Mouse (Mus musculus): Measurements from ENCODE around the gene Spop. TPM values are rescaled to one million over a fixed set of nuclear protein-coding genes. Genes with fewer than 3 reads are reported as not detected.
A peak's percentile ranks its signal among the peaks of the same experiment; 100 is the strongest.

The Spop gene
- 124 and 144 TPM in 2 replicates for polyA plus RNA-seq (2012; rRNA removed)

DNA sequence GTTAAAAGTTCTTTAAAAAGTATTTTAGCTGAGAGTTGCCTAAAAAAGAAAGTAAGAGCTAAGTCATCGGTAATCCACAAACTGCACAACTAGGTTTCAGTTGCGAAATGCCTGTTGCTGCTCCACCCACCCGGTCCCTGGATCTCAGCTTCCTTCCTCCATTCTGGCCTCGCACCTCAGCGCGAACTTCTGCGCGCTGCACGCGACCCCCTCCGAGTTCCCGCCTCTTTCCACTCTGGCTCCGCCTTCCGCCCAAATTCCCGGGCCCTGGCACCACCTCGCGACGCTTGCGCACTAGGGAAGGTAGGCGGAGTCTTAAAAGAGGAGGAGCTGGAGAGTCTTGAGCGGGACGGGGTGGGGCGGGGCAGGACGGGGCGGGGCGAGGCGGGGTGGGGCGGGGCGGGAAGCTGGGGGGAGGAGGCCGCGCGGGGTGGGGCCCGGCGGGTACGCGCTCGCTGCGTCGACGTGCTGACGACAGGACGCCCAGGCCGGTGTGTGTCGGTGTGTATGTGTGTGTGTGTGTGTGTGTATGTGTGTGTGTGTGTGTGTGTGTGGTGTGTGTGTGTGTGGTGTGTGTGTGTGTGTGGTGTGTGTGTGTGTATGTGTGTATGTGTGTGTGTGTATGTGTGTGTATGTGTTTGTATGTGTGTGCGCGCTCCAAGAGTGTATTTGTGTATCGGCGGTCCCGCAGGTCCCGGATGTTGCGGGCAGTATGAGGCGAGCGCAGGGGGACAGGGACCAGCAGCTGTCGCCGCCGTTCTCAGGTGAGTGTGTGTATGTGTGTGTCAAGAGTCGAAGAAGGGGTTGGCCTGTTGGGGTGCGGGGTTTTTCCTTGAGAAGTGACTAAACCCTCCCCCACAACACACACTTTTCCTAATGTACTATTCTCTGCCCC lies at the start of gene Spop:
Spop (plus strand) TSS at position 440 of the 895 bp plus-strand sequence.
- DNase-seq (ENCODE audit: extremely low spot score in 1 of 2, low spot score in 1 of 2) = peak; percentile 61 to 87

DNA sequence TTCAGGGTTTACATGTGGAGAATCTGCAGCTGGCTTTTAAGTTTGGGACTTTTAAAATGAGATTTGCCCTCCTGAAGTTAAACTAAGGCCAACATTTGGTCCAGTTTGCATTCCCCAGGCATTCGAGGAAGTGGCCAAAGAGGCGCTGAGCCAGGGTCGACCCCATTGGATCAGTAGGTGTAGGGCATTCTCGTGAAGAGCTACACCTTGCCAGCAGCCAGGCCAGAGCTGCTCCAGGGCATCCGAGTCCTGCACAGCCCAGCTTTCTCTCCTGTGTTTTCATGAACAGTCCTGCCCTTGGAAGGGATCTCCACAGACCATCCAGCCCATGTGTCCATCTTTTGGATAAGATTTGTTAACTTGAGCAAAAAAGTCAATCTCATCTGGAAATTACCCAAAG lies 49.5 kb upstream of the Spop start:
- no peak for DNase-seq (ENCODE audit: extremely low spot score in 1 of 2, low spot score in 1 of 2)

DNA sequence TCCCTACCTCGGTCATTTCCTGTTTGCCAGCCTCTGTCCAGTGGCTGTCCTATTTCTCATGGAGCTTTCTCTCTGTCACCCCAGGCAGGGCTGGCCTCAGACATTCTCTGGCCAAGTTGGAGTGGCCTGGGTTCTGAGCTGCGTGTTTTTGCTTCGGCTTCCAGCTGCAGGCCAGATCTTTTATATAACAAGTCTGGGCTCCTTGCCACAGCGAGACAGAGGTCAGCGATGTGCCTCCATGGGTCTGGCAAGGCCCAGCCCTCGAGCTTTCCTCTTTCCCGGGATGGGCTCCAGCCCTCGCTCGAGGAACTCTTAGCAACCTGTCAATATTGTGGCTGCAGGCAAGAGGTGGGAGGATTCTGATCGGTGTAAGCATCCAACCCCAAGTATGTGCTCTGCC lies 48.3 kb upstream of the Spop start:
- peak; percentile 47 to 72 for DNase-seq (ENCODE audit: extremely low spot score in 1 of 2, low spot score in 1 of 2)

DNA sequence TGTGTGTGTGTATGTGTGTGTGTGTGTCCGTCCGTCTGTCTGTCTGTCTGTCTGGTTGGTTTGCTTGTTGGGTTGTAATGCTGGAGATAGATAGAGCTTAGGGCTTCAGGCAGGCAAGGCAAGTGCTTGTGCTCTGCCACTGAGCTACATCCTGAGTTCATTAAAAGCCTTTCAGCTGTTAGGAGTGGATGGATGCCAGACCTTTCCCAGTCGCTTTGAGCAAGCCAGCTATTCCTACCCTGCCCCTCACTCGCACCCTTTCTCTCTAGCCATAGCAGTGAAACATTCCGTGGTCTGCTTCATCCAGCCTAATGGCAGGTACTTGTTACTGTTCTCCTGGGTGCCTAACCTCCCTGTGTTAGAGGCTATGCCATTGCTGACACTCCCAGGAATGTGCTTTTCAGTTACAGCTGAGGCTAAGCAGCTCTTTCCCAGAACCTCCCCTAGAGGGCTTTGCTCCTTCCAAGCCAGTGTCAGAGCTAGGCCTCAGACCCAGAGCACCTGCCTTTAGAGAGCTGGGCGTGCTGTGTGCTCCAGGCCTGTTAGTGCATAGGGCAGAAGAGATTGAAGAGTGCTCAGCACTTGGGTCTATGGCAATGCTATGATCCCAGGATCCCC lies 47.5 kb upstream of the Spop start:
- DNase-seq (ENCODE audit: extremely low spot score in 1 of 2, low spot score in 1 of 2) = no peak

DNA sequence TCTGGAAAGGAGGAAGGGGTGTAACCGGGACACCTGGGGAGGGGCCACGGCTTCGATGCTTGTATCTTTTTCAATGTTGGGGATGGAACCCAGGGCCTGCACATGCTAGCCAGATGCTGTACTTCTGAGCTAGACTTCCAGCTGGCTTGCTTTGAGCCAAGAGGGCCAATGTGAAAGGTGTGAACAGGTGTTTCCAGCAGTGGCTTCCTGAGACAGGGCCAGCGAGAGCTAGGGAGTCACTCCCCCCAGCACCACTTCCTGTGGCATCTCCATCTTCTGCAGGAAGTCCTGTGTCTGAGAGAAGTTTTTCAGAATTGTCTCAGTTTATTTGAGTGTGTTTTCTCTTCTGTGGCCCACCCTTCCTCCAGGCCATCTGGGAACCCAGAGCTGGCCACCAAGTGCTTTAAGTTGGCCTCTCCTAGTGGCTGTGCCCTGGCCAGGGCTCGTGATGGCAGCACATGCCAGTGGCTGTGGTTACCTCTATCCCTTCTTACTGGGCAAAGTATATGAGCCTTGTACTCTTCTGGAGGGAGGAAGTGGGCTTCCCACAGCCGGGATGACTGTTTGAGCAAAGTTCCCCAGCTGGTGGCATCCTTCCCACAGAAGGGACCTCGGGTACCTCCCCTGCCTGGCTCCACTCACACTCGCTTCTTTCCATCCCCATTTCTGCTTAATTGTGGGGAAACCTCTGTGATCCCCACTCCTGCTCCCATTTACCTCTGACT lies 46.7 kb upstream of the Spop start:
- DNase-seq (ENCODE audit: extremely low spot score in 1 of 2, low spot score in 1 of 2) = no peak

DNA sequence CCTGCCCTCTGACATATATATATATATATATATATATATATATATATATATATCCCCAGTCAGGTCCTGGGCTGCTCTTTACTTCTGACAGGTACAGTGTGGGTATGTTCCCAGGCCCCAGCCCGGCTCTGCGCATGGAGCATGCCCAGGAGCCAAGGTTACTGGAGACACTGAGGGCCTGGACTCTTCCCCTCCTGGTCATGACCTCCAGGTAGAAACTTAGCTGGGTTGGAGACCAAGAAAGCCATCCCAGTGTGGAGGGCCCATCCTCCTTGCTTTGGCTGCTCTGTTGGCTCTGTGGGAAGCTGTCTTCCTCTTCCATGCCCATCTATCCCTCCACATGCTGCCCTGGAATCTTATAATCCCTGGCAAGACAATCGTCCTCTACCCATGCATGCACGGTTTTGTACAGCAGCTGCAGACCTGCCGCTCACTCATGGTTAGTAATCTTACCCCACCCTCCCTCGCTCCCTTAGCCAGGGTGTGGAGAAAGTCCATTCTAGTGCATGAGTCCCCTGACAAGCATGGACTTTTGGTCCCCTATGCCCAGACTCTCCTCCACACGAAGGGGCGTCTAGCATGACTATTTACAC lies 45.6 kb upstream of the Spop start:
- DNase-seq (ENCODE audit: extremely low spot score in 1 of 2, low spot score in 1 of 2) = no peak

DNA sequence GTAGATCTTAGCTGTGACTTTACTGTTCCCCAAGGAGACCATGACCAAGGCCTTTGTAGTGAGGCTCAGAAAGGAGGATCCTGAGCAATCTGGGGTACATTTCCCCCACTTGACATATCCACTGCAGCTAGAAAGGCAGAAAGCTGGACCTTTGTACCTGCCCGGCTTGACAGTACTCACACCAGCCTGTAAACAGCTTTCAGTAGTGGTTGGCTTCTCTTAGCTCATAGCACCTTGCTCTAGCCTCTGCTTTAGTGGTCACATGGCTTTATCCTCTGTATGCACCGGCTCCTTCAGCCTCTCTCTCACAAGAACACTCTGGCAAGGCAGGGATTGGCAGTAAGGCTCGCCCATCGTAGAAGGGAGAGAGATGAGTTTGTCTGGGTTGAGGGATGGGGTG lies 45.0 kb upstream of the Spop start:
- DNase-seq (ENCODE audit: extremely low spot score in 1 of 2, low spot score in 1 of 2) = no peak

DNA sequence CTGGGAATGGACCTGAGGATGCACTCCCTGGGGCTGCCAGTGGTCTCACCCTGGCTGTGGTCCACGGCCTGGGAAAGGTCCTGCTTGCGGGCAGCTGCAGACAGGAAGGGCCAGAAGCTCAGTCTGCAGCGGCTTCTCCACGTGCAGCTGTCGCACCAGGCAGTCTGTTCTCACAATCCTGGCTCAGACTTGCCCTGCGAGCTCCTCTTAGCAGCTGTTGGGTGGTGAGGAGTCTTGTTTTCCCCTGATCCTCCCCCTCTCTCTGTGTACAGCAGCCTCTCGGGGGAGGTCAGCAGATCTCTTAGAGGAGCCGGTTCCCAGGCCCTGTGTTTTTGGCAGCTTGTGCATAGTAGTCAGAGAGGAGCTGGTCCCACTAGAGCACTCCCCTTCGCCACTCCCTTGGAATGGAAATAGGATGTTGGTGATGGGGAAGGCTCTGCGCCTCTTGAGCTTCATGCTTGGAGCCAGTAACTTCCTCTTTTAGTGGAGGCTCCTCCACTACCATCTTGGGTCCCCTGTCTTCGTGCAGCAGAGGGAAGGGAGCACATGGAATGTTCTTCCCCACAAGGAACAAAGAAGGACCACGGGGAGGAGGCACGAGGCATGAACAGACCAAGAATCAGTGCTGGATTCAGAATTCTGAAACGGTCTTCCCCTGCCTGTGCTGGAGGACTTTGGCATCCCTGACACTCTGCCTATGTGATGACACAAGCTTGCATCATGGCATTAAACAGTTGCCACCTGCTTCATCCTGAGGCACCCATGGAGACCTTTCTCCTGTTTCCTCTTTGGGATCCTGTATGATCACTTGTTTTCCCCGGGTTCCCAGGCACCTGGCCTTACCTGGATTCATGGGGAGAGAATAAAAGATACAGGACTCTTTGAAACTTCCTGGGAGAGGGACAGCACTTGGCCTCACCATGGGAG lies 43.7 kb upstream of the Spop start:
- DNase-seq (ENCODE audit: extremely low spot score in 1 of 2, low spot score in 1 of 2) = no peak

DNA sequence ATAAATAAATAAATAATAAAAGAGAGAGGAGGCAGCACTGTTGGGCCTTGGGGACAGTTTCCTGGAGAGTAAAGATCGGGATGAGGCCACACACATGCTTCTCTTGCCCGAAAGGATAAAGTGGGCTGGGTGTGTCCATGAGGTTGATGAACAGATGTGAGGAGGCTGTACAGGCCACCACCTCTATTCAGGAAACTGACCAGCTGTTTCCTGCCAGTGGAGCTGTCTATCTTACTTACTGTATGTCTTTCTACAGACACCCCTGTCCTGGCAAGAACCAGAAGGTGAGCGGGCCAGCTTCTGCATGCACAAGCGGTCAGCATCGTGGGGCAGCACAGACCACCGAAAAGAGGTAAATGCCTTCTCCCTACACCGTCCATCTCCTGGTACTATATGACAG lies 42.7 kb upstream of the Spop start:
- no peak for DNase-seq (ENCODE audit: extremely low spot score in 1 of 2, low spot score in 1 of 2)

DNA sequence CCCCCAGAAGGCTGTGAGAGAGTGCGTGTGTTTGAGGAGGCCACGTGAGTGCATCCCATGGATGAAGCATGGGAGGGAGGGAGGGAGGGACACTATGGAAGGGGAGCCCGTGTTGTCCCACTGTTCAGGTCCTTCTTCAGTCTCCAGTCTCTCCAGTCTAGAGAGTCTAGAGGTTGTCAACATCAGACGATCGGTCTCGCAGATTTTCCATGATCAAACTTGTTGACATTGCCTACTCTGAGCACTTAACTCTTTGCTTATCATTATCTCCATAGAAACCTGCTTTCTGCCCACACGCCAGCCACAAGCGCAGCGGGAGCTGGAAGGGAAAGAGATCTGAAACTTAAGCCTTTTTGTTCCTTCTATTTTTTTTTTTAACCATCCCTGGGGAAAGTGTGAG lies 35.0 kb upstream of the Spop start:
- no peak for DNase-seq (ENCODE audit: extremely low spot score in 1 of 2, low spot score in 1 of 2)

DNA sequence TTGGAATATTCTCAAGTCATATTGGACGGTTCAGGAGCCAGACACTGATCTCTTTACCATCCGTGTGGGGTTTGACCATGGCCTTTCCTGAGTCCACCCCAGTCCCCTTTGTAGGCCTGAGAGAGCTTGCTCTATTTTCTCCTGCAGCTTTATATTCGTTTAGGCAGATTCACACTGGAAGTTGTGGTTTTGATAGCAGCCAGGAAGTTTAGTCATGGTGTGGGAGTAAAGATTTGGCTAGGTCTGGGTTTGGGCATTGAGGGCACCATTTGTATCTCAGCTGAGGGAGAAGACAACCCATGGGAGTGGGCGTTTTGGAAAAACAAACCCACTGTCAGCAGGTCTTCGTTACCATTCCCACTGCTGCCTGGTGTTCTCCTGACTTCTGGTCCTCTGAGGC lies 34.3 kb upstream of the Spop start:
- DNase-seq (ENCODE audit: extremely low spot score in 1 of 2, low spot score in 1 of 2) = no peak

DNA sequence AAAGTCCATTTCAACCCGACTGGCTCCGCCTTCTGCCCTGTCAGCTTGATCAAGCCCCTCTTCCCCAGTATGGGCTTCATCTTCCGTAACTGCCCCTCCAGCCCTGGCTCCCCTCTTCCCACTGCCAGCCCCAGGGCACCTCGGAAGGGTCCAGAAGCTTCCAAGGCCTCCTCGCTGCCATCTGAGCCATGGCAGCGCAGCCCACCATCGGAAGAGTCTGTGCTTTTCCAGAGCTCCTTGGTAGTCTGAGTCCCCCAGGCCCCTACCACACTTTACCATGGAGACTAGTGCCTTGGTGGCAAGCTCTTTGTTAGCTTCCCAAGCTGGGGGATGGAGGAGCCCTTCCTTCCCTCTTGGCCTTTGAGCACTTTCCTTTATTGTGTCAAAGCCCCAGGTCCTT lies 33.2 kb upstream of the Spop start:
- DNase-seq (ENCODE audit: extremely low spot score in 1 of 2, low spot score in 1 of 2) = no peak

DNA sequence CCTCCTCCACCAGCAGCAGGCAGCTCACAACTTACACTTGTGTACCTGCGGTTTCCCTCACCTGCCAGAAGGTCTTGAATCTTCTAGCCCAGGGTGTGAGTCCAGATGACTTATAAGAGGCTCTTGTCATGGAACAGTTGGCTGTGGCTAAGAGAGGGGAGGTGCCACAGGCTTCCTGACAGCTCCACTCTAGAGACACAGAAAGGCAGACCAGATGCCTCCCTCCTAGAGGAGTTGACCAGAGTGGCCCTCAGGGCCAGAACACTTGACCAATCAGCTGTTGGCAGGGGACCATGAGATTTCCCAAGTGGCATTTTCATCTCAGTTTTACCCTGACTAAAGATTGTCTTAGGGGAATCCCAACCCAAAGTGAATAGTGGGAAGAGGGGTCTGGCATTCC lies 32.7 kb upstream of the Spop start:
- DNase-seq (ENCODE audit: extremely low spot score in 1 of 2, low spot score in 1 of 2) = no peak

DNA sequence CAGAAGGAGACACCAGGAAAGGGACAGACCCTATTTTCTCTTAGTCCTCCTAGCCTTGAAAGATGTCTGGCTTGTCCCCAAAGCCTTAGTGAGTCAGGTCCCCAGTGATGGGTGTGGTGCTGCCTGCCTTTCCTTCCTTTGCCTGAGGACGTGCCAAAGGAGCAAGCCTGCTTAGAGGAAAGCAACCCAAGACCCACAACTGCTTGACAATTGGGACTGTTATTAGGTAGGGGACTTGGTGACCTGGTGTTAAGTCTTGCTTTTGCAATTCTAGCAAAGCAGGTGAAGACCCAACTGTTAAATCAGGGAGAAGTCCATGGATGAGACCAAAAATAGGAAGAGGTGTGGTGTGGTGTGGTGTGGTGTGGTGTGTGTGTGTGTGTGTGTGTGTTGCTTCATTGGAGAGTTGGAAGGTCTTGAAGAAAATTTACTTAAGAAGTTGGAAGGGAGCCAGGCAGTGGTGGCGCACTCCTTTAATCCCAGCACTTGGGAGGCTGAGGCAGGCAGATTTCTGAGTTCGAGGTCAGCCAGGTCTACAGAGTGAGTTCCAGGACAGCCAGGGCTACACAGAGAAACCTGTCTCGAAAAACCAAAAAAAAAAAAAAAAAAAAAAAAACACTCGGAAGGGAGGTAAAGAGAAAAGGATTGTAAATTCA lies 30.4 kb upstream of the Spop start:
- DNase-seq (ENCODE audit: extremely low spot score in 1 of 2, low spot score in 1 of 2) = no peak

DNA sequence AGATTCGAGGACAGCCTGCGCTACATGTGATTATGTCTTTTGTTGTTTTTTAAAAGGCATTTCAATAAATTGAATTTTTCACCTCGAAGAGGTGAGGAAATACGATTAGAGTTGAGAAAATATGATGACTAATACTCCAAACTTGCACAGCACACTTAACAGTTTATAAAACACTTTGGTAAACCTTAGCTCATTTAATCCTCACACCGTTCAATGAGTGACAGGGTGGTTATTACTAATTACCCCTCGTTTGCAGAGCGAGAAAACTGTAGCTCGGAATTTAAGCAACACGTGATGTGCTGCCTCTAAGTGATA lies 29.9 kb upstream of the Spop start:
- no peak for DNase-seq (ENCODE audit: extremely low spot score in 1 of 2, low spot score in 1 of 2)

DNA sequence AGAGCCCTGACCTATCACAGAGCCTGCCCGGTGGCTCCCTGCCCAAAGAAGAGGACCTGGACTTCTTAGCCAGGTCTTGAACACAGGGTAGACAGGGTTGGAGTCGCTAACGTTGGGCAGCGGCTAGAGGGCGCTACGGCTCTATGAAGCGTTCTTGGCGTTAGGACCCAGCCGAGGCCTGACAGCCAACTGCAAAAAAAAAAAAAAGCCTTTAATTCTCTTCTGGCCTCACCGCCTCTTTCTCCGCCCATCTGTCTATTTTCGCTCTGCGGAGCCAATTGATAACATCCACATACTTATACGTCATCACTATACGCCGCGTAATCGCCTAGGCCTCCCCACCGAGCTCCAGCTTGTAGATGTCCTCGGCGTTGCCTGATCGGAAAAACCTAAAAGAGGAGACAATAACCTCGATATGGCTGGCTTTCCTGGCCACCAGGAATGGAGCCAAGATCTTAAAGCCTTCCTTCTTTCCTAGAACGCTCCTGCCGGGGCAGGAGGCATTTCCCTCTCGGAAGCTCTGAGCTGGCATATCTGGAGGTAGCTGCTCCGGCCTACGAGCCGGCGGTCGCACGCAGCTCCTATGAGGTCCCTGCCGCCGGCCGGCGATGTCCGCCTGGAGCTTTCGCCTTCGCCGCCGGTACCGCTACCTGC lies 29.4 kb upstream of the Spop start, which contains the start of gene Slc35b1:
Slc35b1 (plus strand) TSS at position 374 of the 654 bp plus-strand sequence.
- peak; percentile 98 to 99 for DNase-seq (ENCODE audit: extremely low spot score in 1 of 2, low spot score in 1 of 2)

DNA sequence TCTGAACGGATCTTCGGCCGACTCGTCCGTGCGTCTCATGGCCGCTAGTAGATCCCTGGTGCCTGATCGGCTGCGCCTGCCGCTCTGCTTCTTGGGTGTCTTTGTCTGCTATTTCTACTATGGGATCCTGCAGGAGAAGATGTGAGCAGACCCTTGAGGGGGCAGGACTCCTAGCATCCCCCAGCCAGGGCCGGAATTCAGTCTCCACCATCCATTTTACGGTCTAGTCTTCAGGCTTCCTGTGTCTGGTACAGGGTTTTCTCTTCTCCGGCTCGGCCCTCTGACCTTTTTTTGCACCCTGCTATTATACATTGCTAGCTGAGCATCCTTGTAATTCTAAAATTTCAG lies 28.9 kb upstream of the Spop start:
- no peak for DNase-seq (ENCODE audit: extremely low spot score in 1 of 2, low spot score in 1 of 2)

DNA sequence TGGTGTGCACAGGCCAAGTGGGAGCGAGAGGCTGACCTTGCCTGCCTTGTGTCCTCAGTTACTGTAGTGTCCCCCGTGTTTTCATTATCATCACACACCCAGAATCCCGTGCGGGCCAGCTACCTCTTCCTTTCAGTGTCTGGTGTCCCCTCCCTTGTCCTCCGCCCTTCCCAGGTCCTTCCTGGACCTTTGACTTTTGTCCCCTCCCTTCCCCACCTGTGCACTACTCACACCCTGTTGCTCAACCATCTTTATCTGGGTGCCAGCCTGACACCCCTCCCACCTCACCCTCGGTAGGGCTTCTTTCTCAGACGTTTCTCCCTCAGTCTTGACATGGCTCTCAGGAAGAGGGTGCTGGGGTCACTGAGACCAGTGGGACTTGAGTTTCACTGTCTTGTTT lies 26.5 kb upstream of the Spop start:
- no peak for DNase-seq (ENCODE audit: extremely low spot score in 1 of 2, low spot score in 1 of 2)

DNA sequence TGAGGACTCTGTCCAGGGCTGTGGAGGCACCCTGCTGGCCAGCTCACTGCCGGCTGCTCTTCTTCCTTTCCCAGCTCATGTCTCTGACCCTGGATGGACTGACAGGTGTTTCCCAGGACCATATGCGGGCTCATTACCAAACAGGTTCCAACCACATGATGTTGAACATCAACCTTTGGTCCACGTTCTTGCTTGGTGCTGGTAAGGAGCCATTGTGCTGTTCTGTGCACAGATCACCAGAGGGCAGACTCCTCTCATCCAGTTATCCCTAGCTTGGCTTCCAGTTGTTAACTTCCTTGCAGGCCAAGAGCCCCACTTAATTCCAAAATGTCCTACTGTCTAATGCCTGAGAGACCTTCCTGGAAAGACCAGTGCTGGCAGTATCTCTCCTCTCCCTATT lies 24.9 kb upstream of the Spop start:
- DNase-seq (ENCODE audit: extremely low spot score in 1 of 2, low spot score in 1 of 2) = no peak

Measured in frontal cortex, adult 2 months (tissue).